Mouse (Mus musculus) ZHBTc4 (cell line): ENCODE results near the gene Pex3.

Source experiments
- DNase-seq: peaks from one replicate; pipeline ENCODE4 v3.0.0-alpha.2; 2011; ENCODE audit warnings: low read depth, low spot score

Gene Pex3

DNA sequence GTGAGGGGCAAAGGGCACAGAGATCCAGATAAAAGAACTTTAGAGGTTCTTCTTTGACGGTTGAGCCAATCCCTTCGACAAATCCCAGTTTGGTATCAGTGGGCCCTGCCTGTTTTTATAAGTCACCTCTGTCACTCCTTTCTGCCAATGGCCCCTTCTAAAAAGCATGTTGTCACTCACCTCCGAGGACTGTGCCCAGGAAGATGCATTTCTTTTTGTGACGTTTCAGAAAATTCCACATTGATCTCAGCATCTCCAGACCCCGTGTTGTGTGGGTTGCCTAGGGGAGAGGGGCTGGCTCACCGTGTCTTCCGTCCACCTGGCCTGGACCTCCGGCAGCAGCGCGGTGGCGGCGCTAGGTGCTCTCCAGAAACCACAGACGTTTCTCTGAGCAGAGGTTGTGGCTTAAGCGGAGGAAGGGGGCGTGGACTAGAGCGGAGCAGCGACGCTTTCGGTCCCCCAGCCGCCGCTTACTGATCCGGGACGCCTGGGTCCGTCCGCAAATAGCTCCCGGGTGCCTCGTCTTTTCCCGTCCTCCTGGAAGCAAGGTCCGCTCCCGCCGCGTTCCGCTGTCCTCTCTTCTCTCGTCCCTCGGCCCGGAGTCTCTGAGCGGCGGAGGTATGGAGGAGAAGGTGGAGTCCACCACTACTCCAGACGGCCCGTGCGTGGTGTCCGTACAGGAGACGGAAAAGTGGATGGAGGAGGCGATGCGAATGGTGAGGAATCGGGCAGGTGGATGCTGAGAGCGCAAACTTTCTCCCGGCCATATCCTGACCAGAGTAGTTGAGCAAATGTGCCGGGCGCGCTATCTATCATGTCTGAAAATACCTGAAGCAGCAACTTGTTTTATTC is at the start of gene Pex3, which contains the start of gene Adat2:
TSS of gene Pex3 (minus strand) at position 497 of the 852 bp plus-strand sequence.
TSS of gene Adat2 (plus strand) at position 249 of the 852 bp plus-strand sequence.
- DNase-seq, result peak; percentile 97

GRCm38 (mm10) chr10:13600926-13601325 is 48.0 kb upstream of the Pex3 start:
- no peak for DNase-seq

DNA sequence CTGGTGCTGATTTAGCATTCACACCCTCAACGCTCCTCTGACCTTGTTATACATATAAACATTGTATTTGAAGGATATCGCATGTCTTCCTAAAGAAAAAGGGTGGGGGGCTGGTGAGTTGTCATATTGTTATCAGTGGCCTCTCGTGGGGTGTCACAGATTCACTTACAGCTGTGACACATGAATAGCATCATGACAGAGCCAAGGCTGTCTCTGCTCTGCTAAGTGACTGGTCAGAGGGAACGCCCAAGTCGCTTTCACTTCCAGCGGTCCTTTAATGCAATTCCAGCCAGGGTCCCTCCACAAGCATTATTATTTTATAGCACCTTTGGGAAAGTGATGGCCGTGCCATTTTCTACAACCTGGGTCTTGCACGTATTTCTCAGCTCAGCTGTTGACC is 44.5 kb upstream of the Pex3 start:
- DNase-seq, result no peak

- no peak for DNase-seq
These were observed 43.9 kb upstream of the Pex3 start for GRCm38 (mm10) chr10:13596866-13597265.

DNA sequence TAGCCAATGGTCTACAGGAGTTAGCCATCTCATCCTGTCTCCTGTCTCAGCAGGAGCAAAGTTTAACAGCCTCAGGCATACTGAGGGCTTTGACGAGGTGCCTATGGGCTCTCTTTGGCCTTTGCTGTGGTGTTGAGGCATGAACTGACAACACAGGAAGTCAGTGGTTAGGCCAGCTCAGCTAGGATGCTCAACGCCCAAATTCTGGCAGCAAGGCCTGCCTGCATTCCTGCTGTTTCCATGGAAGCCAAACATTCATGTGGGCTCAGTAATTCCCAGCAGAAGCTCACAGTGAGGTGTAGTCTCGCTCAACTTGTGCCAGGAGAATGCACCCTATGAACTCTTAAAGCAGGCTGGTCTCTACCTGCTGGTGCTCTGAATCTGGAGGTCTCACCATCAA is 43.1 kb upstream of the Pex3 start:
- peak; percentile 23 for DNase-seq

DNA sequence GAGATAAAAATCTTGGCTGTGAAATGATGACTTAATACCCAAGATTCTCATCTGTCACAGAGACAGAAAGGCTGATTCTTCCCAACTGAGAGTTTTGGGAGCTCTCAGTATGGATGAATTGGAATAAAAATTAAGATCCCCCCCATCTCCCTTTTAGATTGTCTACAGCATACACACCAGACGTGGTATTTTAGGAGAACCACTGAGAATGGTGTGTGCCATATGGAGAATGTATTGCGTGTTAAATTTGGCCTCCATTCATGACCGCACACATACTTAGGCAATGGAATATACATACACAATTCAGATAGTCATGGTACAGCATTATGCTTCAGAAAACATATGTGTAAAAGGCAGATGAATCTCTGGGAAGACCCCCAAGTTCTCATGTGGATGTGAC is 40.6 kb upstream of the Pex3 start:
- DNase-seq, result no peak

DNA sequence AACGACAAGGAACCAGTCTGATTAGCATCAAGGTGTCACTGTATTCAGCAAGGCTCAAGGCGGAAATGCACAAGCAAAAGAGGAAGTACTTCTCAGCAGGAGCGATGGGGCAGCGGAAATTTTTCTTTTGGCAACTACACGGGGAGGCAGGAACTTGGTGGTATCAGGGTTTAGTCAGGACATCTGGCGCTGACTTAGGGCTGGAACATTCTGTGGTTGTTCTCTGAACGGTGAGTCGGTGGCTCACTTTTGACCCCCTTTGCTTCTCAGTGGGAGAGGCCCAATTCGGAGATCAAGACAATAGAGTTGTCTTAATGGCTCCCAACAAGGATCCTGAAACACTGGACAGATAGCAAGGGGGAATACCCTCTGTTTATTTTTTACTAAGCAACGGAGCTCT is 39.3 kb upstream of the Pex3 start:
- DNase-seq, result no peak

DNA sequence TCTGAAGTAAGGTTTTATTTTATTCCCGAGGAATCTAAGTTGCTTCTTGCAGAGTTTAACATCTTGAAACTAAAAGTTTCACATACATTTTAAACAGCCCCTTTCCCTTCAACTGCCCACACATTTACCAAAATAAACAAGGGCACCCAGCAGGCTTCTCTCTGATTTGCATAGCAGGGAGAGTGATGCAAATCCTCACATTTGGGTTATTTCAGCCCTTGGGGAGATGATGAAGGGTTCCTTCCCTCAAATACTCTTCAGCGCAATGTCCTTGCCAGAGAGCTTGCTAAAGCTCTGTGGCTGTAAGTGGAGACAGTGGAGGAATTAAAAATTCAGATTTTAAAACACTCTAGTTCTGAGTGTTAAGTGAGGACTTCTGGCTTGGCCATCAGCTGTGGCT is 35.0 kb upstream of the Pex3 start:
- DNase-seq, result no peak

DNA sequence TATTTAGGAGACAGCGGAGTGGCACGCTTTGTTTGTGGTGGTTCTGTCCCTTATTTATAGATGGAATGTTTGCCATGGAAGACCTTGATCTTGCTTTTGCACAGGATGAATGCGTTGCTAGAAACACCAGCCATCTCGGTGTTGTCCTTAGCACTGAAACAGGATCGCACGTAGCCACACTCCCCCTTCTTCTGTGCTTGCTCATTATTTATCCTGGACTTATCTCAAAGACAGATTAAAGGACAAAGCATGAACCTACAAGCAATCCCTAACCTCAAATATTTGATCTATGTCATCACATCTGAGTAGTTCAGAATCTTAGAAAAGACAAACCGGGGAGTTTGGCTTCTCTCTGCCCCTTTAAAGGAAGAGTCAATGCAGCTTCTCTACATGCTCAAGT is 24.2 kb upstream of the Pex3 start:
- DNase-seq, result no peak

GRCm38 (mm10) chr10:13572410-13572809 is 19.5 kb upstream of the Pex3 start:
- no peak for DNase-seq

DNA sequence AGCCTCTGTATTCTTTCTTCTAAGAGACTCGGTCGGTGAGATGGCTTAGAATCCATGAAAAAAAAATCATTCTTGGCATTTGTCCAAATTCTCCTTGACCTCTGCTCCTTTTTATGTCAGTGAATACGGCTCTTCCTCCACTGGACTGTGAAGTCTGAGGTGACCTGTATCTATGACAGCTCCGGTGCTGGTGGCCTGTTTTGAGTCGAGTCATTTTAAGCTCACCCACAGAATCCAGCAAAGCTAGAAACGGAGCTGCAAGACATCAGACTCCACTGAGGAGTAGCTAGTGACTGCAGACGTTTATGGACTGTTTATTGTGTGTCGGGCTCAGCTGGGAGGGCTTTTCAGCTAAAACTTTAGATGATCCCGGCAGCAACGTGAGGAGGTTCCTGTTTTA is 19.1 kb upstream of the Pex3 start:
- DNase-seq, result no peak

DNA sequence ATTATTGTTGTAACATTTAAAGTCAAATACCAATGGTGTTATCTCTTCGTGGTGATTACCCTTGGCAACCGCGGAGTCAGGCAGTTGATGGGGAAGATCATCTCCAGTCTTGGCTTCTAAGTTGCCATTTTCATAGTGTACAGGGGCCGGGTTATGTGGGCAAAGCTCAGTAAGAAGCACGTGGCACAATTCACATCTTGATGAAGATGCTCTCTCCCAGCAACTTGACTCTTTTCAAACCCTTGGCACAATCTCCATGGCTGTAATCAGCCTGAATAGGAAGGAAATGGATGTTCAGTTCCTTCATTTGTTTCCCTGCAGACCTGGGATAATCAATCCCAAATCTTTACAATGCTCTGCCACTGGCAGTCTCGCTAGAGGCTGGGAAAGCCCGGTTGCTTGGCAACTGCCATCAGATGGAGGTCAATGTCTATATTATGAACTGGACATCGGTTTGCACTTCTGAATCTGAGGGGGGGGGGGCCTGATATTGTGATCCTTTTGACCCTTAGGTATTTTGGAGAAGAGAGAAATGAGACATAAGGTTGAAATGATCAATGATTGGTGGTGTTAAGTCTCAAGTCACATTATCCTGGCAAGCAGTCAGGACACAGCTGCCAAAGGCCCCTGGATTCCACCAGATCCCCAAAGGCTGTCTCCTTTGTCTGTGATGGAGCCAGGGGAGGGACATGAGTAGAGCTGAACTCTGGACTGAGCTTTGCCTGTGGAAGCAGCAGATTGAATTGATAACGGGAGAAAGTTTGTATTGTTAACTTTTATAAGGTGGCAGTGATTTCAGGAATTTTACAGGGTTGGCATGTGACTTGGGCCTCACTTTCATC is 18.0 kb upstream of the Pex3 start:
- DNase-seq, result no peak

DNA sequence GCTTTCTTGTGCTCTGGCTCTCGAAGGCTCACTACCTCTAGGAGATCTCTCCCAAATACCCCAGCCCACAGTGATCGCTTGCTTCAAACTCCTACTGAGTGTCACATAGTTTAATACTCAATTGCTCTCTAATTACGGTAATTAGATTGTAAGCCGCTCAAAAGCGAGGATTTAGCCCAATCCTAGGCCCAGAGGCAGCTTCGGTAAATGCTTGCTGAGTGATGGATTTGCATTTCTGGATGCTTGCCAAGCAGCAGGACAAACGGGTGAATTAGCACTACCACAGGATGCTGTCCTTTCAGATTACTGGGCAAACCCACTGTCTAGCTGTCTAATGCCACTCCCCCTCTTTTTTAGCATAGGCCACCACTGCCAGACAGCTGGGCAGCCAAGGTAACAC is 16.9 kb upstream of the Pex3 start:
- peak; percentile 37 for DNase-seq

- DNase-seq, result peak; percentile 25
These were observed 13.5 kb upstream of the Pex3 start for GRCm38 (mm10) chr10:13566393-13566792.

GRCm38 (mm10) chr10:13565080-13565448 is 12.1 kb upstream of the Pex3 start:
- no peak for DNase-seq

DNA sequence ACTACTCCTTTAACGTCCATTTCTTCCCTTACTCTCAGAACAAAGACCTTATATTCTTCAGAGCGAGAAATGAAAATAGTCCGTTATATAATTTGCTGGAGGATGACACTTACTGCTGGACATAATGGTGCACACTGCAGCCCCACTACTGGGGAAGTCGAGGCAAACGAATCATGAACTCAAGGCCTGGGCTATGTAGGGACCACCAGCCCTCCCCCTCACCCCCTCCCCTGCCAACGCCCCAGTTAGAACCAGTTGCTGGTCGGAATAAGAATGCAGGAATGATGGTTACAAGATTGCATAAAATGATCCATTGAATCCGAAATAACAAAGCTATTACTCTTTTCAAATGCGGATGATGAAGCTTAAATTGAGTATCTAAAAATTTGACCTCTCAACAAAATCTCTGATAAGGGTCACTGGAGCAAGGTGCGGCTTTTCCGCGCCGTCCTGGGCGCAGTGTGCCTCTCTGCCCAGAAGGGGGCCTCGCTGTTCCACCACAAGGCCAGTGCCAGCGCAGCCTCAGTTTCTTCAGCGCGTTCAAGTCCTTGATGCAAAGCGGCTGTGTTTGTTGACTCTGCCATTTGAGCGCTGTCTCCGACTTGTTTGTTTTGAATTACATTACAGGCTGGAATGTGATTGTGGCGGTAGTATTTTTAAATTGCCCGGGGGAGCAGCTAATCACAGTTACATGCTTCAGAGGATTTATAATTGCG is 11.6 kb upstream of the Pex3 start:
- peak; percentile 48 for DNase-seq

GRCm38 (mm10) chr10:13560014-13560674 is 7.2 kb upstream of the Pex3 start:
- DNase-seq, result no peak

DNA sequence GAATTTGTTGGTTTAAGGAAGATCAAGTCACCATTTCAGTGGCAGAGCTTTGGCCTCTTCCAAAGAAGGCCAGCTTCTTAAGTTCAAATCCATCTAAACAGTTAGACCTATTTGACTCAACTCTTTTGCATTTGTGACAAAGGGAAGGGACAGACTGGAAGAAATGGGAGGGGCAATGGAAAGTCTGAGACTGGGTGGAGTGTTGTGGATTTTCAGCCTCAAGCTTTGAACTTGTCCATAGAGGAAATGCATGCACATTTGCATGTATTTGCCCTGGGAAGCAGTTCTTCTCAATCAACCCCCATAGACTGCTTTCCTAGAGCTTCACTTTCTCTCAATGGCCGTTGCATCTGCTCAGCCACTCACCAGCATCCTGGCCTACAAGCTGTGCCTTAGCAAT is 1.4 kb upstream of the Pex3 start:
- peak; percentile 83 for DNase-seq

DNA sequence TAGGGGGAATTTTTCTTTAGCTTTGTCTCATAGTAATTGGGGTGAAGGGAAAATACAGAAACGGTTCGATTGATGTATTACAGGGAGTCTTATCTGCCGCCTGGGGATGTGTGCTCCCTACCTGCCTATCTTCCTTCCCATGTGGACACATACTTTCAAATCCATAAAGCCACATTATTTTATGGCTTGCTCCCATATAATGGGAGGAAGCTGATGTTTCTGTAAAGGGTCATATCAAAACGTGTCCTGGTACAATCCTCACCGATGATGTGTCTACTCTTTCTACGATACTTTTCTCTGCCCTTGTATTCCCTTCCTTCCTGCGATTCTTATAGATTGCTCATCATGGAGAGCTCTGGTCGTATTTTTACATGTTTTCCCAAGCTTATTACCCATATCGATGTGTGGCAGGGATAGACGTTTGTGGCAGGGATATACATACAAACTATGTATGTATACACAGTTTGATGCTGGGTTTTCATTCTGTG is 600 bp upstream of the Pex3 start:
- no peak for DNase-seq

DNA sequence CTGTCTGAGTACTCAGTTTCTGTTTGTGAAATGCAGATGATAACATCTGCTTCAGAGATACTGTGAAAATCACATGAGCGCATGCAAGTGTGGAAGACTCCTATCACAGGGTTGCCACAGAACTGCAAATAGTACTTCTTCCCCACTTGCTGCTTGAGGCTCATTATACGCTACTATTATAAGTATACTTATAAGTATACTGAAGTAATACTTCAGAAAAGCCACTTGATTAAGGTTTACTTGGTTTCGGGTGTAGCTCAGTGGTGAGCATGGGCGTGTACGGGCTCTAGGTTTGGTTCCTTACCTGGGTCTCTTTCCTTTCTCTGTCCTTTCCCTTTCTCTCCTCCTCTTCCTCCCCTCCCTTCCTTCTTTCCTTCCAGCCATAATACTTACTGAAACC is 11.2 kb downstream of the Pex3 start:
- DNase-seq, result no peak

GRCm38 (mm10) chr10:13539769-13540333 is 13.1 kb downstream of the Pex3 start:
- DNase-seq, result no peak
